20 mouse cellular contexts compared by ENCODE assay signal in the genomic region with DNA sequence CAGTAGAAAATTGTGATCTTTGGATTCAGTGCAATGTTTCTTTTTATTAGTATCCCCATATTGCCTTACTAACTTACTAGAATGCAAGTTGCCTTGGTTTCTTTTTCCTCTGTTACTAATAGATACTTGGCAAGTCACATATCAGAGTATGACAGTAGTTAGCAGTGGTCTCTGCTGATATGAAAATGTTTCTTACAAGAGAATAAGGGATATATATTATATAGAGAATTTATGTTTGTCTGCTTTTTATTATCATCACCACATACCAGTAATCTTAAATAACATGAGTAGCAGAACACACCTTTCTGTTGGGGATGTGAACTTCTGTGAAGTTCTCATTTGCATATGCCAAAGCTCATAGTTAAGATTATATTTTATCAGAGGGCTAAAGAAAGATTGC. TPM values are rescaled to one million over a fixed set of nuclear protein-coding genes. Genes with fewer than 3 reads are reported as not detected.
DNase-seq lines count a peak whose midpoint lies in the region; ATAC-seq and TF ChIP-seq lines count a peak whose summit lies in the region.
"Had no signal": no experiment of that assay in that cellular context is flagged by ENCODE, and none has a peak within 500 bp of the region (broad histone marks: within the 10 kb centered on the region; RNA-seq: fewer than 3 reads in every experiment).

No protein-coding gene starts in this region.

- no peak overlapping the region for H3K9ac ChIP-seq in liver, embryonic 14.5 days (replicated peaks)
- H3K9ac ChIP-seq in intestine, embryonic 16.5 days (ENCODE audit: low read depth, low read length) = no peak overlapping the region
- H3K9ac ChIP-seq: embryonic facial prominence, embryonic 15.5 days; forebrain, embryonic 12.5 days; forebrain, postnatal 0 days; heart, embryonic 12.5 days; hindbrain, embryonic 15.5 days had no signal

- H3K27me3 ChIP-seq in liver, embryonic 14.5 days (ENCODE audit: control insufficient read depth, insufficient read depth, low read length) = no peaks in the 10 kb centered on the region
- no peaks in the 10 kb centered on the region for H3K27me3 ChIP-seq in intestine, embryonic 16.5 days (replicated peaks; ENCODE audit: control insufficient read depth, insufficient read depth, low read length)
- H3K27me3 ChIP-seq: CH12.LX; embryonic facial prominence, embryonic 15.5 days; forebrain, embryonic 12.5 days; heart, embryonic 12.5 days; hindbrain, embryonic 15.5 days had no signal

- no peaks in the 10 kb centered on the region for H3K9me3 ChIP-seq in liver, embryonic 14.5 days (ENCODE audit: control insufficient read depth, low read length)
- H3K9me3 ChIP-seq in intestine, embryonic 16.5 days (ENCODE audit: control insufficient read depth, low read length) = no peaks in the 10 kb centered on the region
- H3K9me3 ChIP-seq: embryonic facial prominence, embryonic 15.5 days; forebrain, embryonic 12.5 days; heart, embryonic 12.5 days; hindbrain, embryonic 15.5 days had no signal

- H3K4me2 ChIP-seq in liver, embryonic 14.5 days (ENCODE audit: low read depth) = peak overlapping the region; percentile 33
- H3K4me2 ChIP-seq in intestine, embryonic 16.5 days (ENCODE audit: low read depth, low read length) = no peak overlapping the region
- H3K4me2 ChIP-seq: embryonic facial prominence, embryonic 15.5 days; forebrain, embryonic 12.5 days; heart, embryonic 12.5 days; hindbrain, embryonic 15.5 days had no signal

- peak; percentile 78 for TF ChIP-seq EP300 in liver, embryonic 14.5 days (IDR thresholded peaks at IDR 0.05; ENCODE audit: low read depth)

- peak; percentile 62 for DNase-seq in c-Kit-positive CD71-positive TER-119-negative erythroid progenitor cells, embryonic 14.5 days (ENCODE audit: low read depth)
- DNase-seq in liver, embryonic 14.5 days (ENCODE audit: low read depth in 3 of 3, low spot score in 3 of 3) = peak in 2 of 3 experiments; percentile 39 to 45
- DNase-seq in left cerebral cortex, postnatal 10 days (ENCODE audit: extremely low spot score in 1 of 2, low spot score in 2 of 2) = no peak
- DNase-seq in adrenal gland, adult 2 months = no peak
- DNase-seq: adrenal gland, adult 8-10 months; adrenal gland, postnatal 36 days; cerebellum, adult 11-12 months; cerebellum, adult 9-11 months; embryo, embryonic 11 days; forebrain, postnatal 0 days; gastrocnemius, adult 2 months; gastrocnemius, postnatal 25 days had no signal

- peak; percentile 54 for ATAC-seq in erythroblast, adult 5-6 weeks (replicated peaks; ENCODE audit: low FRiP score, poor library complexity, severe bottlenecking)
- peak; percentile 85 for ATAC-seq in liver, embryonic 14.5 days (ENCODE audit: insufficient read depth)
- peak; percentile 93 for ATAC-seq in megakaryocyte progenitor cell, adult 5-6 weeks (replicated peaks; ENCODE audit: poor library complexity)
- no peak for ATAC-seq in intestine, embryonic 16.5 days
- ATAC-seq: forebrain, postnatal 0 days had no signal

- H3K4me3 ChIP-seq in liver, embryonic 14.5 days (ENCODE audit: insufficient read depth in 1 of 2, low read depth in 2 of 2, low read length in 2 of 2) = no peak overlapping the region
- H3K4me3 ChIP-seq in intestine, embryonic 16.5 days (ENCODE audit: low read length) = no peak overlapping the region
- H3K4me3 ChIP-seq: embryonic facial prominence, embryonic 15.5 days; forebrain, embryonic 12.5 days; gastrocnemius, adult 2 months; heart, embryonic 12.5 days; hindbrain, embryonic 15.5 days had no signal

- H3K36me3 ChIP-seq in liver, embryonic 14.5 days (replicated peaks; ENCODE audit: control insufficient read depth, insufficient read depth, low read depth) = no peaks in the 10 kb centered on the region
- H3K36me3 ChIP-seq in intestine, embryonic 16.5 days (ENCODE audit: control insufficient read depth, insufficient read depth, low read length) = no peaks in the 10 kb centered on the region
- H3K36me3 ChIP-seq: embryonic facial prominence, embryonic 15.5 days; forebrain, embryonic 12.5 days; heart, embryonic 12.5 days; hindbrain, embryonic 15.5 days had no signal

- no peak for TF ChIP-seq CTCF in liver, embryonic 14.5 days (IDR thresholded peaks at IDR 0.05; ENCODE audit: low read depth)

- peaks cover 13 to 15% of the 10 kb centered on the region in 2 experiments for H3K4me1 ChIP-seq in liver, embryonic 14.5 days (replicated peaks; ENCODE audit: control insufficient read depth in 2 of 2, insufficient read depth in 2 of 2, low read length in 1 of 2)
- no peaks in the 10 kb centered on the region for H3K4me1 ChIP-seq in intestine, embryonic 16.5 days (ENCODE audit: control insufficient read depth, insufficient read depth, low read length)
- H3K4me1 ChIP-seq: embryonic facial prominence, embryonic 15.5 days; forebrain, embryonic 12.5 days; hindbrain, embryonic 15.5 days had no signal

- intact Hi-C loops in left cerebral cortex, postnatal 10 days (cut with DNase I) = no loop called here

- peak overlapping the region; percentile 27; the same call in 1 of the 2 replicates for H3K27ac ChIP-seq in liver, embryonic 14.5 days
- H3K27ac ChIP-seq in intestine, embryonic 16.5 days (ENCODE audit: low read length) = no peak overlapping the region
- H3K27ac ChIP-seq: embryonic facial prominence, embryonic 15.5 days; forebrain, embryonic 12.5 days; gastrocnemius, adult 2 months; hindbrain, embryonic 15.5 days had no signal

RNA-seq across cellular contexts. Expression of gene Rapgef6, which starts 19.8 kb away (rescaled TPM):
- total RNA-seq in erythroblast, adult 5-6 weeks (2015; ENCODE audit: low replicate concordance) = 33.0 and 41.2 TPM in 2 replicates
- 47.5 and 58.5 TPM in 2 replicates for total RNA-seq in erythroblast, adult 5-6 weeks (2017; ENCODE audit: low replicate concordance)
- polyA plus RNA-seq in liver, embryonic 14.5 days (2012; rRNA removed) = 5.0 and 6.9 TPM in 2 replicates
- polyA plus RNA-seq in liver, embryonic 14.5 days (2014; fragmentation: Nextera tagmentation; extraction: Ambion mirVana) = 15.7 and 17.0 TPM in 2 replicates
- 53.3 and 61.0 TPM in 2 replicates for total RNA-seq in megakaryocyte progenitor cell, adult 5-6 weeks (2015)
- total RNA-seq in megakaryocyte progenitor cell, adult 5-6 weeks (2017) = 46.9 and 63.7 TPM in 2 replicates
- total RNA-seq in left cerebral cortex, postnatal 10 days (2021) = 10 to 100 TPM; 31.5 to 32.1 TPM
- 10 to 100 TPM; 23.5 to 23.7 TPM for total RNA-seq in adrenal gland, adult 2 months (2021)
- polyA plus RNA-seq in adrenal gland, adult 2 months (2012; rRNA removed) = 12.9 and 14.9 TPM in 2 replicates
- polyA plus RNA-seq in intestine, embryonic 16.5 days (2015; fragmentation: Nextera tagmentation; extraction: Ambion mirVana) = 25.4 and 28.6 TPM in 2 replicates

Comparison
In these comparisons a context has a peak if more than half of its experiments do, and no peak if none do; other contexts are left out.
1. DNase-seq: peak in c-Kit-positive CD71-positive TER-119-negative erythroid progenitor cells, embryonic 14.5 days (single experiment) and liver, embryonic 14.5 days (2 of 3); none in left cerebral cortex, postnatal 10 days (0 of 2) and adrenal gland, adult 2 months (single experiment).